Mouse (Mus musculus): Measurements from ENCODE around the gene Zfp408.

Zfp408 gene

DNA sequence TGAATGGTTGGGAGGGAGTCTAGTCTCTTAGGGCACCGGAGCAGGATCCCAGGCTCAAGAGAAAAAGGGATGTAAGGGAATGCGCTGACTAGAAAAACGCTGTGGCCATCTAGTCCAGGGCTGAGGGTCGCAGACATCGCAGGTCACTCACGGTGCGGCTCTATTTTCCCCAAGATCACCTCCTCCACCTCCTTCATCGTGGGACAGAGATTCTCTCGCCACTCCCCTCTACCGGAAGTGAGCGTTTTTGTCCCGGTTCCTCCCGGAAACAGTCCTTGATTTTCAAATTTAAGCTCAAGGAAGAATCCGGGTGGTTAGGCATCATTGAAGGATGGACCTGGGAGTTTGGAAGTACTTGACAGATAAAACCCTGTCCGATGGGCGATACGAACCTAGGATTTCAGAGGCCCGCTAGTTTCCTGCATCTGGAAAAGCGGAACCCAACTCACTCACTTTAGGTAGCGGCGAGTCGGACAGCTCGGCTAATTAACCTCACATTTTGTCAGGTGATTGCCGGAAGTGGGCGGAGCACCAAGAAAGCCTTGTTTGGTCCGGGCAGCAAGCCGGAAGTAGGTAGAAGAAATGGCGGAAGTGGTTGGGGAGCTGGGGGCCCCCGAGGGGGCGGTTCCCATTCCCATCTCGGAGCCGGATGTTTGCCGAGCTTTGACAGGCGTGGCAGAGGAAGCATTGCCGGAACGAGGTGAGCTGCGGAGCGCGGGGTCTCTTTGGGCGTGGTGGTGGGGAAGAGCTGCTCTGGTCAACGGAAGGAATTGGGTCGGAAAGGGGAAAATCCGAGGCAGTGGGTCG, at the start of gene Zfp408, which contains the start of gene Arhgap1:
TSS of gene Zfp408 (minus strand) at position 239 of the 807 bp plus-strand sequence.
TSS of gene Arhgap1 (plus strand) at position 308 of the 807 bp plus-strand sequence.
- peak; percentile 98 for DNase-seq (ENCODE audit: low spot score)

DNA sequence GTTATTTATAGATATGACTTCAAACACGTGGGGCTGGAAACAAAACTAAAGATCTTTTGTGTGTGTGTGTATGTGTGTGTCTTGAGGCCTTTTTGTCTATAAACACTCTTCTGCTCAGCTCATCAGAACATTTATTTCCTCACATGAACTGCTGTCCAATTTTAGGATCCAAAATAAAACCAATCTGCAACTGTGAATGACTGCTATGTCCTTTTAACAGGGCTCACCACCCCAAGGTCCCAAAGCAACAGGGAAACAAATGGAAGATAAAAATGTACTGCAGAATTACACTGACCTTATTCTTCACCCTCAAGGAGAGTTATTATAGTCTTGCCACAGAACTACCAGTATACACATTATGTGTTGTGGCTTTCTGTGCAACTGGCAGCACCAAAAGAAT, 49.6 kb upstream of the Zfp408 start:
- DNase-seq (ENCODE audit: low spot score) = no peak

- no peak for DNase-seq (ENCODE audit: low spot score)
Observed at GRCm38 (mm10) chr2:91696225-91696590, 46.6 kb upstream of the Zfp408 start.

GRCm38 (mm10) chr2:91695436-91696224, 46.0 kb upstream of the Zfp408 start:
- DNase-seq (ENCODE audit: low spot score) = no peak

DNA sequence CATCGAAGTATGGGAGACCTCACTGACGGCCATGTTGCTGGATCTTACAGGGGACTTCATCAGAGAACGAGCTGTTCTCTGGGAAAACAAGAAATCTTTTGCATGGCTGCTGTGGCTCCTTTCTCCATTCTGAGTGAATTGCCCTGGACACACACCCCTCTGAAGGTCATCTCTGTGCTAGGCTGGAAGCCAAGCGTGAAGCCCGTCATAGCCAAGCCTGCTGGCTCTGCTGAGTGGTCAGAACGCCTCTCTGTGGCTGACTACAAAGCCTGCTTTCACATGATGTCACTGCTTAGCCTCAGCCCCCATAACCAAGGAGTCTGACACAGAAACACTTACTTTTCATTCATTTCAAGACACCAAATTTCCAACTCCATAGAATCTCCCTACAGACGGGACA, 39.9 kb upstream of the Zfp408 start:
- no peak for DNase-seq (ENCODE audit: low spot score)

DNA sequence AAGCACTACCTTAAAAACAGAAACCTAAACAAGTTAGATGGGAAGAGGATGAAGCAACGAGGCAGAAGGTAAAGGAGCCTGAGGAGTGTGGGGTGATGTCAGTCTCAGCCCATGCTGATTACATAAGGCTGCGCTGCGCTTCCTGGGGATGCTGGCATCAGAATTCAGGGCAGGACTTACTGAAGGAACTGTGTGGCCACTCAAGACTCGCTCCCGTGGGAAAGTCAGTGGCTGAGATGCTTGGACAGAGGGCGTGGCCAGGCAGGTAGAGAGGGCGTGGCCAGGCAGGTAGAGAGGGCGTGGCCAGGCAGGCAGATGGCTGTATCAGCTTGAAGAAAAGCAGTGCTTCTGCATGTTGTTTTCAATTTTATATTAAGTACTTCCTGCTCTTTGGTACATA, 34.3 kb upstream of the Zfp408 start:
- DNase-seq (ENCODE audit: low spot score) = no peak

GRCm38 (mm10) chr2:91682850-91683249, 33.3 kb upstream of the Zfp408 start:
- peak; percentile 63 for DNase-seq (ENCODE audit: low spot score)

DNA sequence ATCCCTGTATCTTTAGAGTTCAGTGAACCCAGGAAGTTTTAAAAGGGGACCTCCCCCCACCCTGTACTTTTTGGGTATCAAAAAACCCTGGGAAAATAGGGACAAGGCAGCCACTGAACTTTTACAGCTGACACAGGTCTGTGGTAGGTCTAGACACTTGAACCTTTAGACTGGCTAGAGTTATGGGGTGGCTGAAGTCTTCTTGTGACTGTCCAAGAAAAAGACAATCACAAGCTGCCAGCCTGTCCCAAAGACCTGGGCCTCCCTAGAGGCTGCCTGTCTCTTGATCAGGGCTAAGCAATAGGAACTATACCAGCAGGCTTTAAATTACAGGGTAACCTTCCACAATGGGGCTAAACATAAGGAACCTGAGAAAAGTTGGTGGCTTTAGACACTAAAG, 27.4 kb upstream of the Zfp408 start:
- no peak for DNase-seq (ENCODE audit: low spot score)

DNA sequence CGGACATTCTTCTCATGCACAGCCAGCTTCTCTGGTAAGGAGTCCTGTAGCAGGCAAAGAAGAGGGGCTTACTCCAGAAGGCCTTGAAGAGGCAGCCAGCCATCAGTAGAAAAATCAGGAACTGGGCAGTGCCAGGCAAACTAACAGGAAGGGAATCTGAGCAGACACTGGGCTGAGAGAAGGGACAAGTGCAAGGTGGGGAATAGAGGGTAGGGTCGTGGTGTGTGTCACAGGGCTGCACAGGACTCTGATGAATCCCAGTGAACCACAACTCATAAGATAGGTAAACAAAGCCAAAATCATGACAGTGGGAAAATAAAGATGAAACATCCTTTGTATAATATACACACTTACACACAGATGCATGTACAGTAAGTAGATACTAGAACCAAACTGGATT, 26.8 kb upstream of the Zfp408 start:
- no peak for DNase-seq (ENCODE audit: low spot score)

DNA sequence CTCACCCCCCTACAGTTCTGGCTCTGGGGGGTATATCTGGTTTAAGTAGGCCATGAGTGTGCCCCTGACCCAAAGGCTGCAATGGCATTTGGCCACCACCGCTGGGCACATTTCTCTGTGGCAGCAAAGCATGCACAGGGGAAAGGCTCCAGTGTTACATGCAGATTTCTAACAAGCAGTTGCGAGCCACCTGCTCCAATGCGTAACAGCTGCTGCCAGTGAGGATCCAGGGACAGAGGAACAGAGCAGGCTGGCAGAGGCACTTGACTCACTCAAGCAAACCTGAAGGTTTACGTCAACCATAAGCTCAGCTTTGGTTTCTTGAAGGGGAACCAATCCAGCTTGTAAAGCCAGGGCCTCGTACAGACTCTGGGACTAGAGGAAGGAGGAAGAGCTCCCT, 25.3 kb upstream of the Zfp408 start:
- no peak for DNase-seq (ENCODE audit: low spot score)

DNA sequence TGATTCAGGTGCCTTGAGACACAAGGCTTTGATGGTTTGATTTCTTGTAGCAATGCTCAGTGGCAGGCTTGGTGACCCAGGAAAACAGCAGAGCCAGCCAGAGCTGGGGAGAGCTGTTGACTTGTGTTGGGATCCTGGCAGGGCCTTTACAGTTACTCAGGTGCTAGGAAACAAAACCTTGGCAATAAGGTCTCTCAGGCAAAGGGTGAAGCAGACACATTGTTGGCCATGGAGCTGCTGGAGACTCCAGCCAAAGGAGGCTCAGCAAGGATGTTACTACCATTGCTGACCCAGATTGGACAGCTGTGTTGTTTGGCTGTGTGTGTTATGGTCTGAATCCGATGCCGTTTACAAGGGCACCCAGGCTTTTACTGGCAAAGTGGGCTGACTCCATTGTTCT, 24.0 kb upstream of the Zfp408 start:
- no peak for DNase-seq (ENCODE audit: low spot score)

DNA sequence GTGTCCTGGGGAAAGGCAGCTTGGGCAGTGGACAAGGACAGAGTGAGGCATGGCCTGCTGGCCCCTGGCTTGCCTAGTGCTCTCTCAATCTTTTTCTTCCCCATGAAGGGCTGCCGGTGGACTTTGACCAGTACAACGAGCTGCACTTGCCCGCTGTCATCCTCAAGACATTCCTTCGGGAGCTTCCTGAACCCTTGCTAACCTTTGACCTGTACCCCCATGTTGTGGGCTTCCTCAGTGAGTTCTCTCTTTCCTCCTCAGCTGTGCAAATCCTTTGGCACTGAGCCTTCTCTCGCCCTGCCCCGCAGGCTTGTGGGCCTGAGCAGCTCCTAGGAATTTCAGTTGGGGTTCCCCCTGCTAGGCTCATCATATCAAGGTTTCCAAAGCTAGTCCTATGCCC, 20.4 kb upstream of the Zfp408 start:
- DNase-seq (ENCODE audit: low spot score) = no peak

DNA sequence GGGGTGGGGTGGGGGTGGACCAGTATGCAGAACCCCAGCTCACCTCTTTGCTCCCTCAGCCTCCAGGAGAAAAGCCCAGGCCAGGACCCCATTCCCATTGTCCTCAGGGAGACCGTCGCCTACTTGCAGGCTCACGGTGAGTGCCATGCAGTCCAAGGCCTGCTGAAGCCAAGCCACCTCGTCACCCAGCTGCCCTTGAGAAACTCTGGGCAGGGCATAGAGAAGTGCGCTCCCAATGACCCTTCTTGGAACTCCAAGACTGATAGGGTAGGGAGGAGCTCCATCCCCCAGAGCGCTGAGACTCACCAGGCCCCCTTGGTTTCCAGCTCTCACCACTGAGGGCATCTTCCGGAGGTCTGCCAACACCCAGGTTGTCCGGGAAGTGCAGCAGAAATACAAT, 19.7 kb upstream of the Zfp408 start:
- no peak for DNase-seq (ENCODE audit: low spot score)

DNA sequence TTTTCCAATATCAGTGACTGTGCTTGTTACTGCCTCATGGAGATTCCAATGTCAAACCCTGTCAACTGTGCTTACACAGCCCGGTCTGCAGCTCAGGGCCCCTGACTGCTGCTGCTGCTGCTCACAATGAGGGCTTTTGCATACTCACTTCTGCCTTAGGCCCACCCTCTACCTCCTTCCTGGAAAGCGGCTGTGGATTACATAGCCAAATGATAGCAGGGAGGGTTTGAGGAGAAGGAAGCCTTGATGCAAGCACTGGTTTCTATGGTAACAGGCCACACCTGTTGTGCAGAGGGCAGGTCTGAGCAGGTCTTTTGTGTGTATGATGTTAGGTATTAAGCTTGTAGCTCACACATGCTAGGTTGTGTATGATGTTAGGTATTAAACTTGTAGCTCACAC, 18.2 kb upstream of the Zfp408 start:
- no peak for DNase-seq (ENCODE audit: low spot score)

DNA sequence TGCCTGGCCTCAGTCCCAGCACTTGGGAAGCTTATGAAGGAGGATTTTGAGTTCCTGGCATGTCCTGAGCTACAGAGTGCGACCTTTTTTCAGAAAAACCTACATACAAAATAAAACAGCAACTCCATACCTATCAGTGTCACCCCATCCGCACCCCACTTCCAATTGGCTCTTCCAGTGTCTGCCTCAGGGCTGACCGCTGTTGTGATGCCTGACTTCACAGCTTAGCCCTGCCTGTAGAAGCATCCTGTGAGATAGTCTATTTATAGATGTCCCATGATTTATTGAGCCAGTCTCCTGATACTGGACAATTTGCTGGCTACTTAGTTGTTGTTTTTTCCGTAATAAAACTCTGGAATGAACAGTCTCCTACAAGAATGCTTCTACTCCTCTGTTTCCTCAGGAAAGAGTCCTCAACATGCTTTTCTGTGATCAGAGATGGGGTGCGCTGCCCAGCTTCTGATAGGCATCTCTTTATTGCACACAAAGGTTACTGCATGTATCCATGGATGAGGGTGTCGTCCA, 16.9 kb upstream of the Zfp408 start:
- no peak for DNase-seq (ENCODE audit: low spot score)

GRCm38 (mm10) chr2:91664780-91665179, 15.2 kb upstream of the Zfp408 start:
- DNase-seq (ENCODE audit: low spot score) = peak; percentile 67

GRCm38 (mm10) chr2:91660981-91661380, 11.4 kb upstream of the Zfp408 start:
- DNase-seq (ENCODE audit: low spot score) = no peak

DNA sequence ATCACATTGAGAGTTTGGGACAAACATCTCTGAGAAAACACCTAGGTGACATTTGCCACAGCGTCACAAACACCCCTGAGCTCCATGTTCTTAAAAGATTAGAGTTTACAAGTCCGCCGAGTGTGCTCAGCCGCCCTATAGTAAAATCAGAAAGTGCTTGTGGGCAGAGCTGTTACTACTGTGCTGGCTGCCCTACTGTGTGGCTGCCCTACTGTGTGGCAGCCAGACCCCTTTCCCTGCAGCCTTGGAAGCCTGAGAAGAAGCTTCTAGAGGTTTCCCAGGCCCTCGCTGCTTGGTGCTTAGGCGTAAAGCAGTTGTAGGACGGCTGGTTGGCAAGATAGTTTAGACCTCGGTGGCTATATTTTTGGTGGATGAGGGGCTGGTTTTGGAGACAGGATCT, 10.1 kb upstream of the Zfp408 start:
- no peak for DNase-seq (ENCODE audit: low spot score)

DNA sequence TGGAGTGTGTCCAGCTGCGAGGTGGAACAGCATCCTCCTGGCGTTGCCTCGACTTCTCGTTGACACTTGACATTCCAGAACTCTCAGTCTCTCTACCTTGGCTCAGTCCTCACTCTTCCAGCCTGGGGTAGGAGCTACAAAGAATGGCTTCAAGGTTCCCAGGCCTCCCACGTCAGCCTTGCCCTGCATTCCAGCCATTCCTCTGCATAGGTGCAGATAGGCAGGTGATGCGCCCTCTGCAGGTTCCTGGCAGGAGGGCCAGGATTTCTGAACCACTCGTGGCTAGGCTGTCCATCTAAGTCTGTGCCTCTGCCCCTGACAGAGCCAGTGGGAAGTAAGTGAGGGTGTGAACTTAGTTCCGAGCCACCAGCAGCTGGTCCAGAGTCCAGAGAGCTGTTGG, 7.2 kb upstream of the Zfp408 start:
- DNase-seq (ENCODE audit: low spot score) = no peak

DNA sequence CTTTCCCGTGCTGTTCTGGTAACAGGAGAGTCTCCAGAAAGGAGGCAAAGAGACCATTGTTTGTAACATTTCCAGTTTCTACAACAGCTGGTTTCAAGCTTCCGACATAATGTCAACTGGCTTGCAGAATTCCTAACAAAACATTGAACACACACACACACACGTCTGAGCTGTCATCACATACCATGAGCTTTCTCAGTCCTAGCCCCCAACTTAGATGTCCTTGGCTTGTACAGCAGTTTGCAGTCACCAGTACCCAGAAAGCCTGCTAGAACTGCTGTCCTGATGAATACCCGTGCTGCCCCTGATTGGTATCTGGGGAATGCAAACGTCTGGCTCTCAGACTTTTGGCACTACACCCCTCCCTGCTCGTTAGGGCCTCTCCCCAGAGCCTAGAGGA, 6.2 kb upstream of the Zfp408 start:
- no peak for DNase-seq (ENCODE audit: low spot score)

DNA sequence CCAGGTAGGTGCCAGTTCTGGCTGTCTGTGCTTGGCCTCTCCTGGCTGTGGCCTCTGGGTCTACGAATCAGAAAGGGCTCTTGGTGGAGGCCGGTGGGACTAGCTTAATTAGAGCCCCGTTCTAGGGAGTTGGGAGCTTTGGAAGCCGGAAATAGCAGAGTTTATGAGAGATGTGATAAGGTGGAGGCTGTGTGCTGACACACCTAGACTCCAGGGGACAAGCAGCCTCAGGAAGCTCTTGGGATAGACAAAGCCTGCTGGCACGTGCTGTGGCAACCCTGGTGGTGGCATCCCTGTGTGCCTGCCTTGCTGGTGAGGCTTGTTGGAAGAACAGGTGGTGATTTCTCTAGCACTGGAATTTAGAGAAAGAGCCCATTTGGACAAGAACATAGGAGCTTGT, 5.8 kb upstream of the Zfp408 start:
- no peak for DNase-seq (ENCODE audit: low spot score)

DNA sequence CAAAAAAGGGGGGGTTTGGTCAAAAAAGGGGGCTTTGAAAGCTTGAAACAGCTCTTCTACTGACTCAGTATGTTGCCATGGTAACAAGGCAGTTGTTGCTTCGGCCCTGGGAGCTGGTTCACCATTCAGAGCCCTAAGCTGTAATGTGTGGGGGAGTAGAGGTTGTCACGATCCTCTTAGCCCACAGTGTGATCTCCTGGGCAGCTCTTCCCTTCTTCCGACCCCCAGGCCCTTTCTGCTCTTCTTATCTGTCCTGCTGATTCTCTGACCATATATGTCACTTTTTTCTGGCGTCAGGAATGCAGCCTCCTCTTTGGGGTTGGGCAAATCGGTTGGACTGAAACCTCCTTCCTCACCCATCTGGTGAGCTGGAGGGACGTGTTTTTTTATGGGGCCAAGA, 3.3 kb upstream of the Zfp408 start:
- DNase-seq (ENCODE audit: low spot score) = peak; percentile 62

Data from MN1 (cell line).